Mouse (Mus musculus) layer of hippocampus, postnatal 25 days (tissue): ENCODE results near the gene Hsd11b2. TPM values are rescaled to one million over a fixed set of nuclear protein-coding genes. Genes with fewer than 3 reads are reported as not detected.

Experiments used
- DNase-seq, 2 experiments: peaks; one replicate each; pipeline ENCODE4 v3.0.0; 2022; ENCODE audit warnings: mixed read lengths in 2 of 2, low spot score in 1 of 2; ENCODE audit errors: extremely low spot score in 1 of 2
- total RNA-seq, 2 experiments: library from RNA; stranded (reverse); gene quantifications; 2 replicates each; pipeline ENCODE4 v1.2.3; 2021

Hsd11b2 gene
- total RNA-seq, 2 experiments from 2014 or later = 0.15 TPM; not detected in 1

- DNase-seq = no peak
Measured at GRCm38 (mm10) chr8:105520521-105520920, 2.0 kb downstream of the Hsd11b2 start.

DNA sequence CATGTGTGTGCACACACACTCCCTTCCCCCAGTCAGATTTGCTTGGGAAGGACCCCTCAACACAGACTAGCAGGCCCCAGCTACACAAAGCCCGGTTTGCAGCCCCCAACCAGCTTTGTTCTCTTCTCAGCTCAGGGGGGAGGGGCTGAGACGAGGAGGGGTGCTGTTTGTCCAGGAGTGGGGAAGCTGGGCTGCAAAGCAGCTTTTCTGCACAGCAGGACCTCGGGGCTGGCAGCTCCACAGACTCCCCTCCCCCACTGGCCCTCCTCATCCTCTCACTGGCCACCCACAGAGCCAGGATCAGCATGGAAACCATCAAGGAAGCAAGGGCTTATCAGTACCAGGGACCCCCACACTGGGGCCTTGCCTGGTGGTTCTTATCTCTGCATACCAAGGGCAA is 2.5 kb downstream of the Hsd11b2 start:
- no peak for DNase-seq

DNA sequence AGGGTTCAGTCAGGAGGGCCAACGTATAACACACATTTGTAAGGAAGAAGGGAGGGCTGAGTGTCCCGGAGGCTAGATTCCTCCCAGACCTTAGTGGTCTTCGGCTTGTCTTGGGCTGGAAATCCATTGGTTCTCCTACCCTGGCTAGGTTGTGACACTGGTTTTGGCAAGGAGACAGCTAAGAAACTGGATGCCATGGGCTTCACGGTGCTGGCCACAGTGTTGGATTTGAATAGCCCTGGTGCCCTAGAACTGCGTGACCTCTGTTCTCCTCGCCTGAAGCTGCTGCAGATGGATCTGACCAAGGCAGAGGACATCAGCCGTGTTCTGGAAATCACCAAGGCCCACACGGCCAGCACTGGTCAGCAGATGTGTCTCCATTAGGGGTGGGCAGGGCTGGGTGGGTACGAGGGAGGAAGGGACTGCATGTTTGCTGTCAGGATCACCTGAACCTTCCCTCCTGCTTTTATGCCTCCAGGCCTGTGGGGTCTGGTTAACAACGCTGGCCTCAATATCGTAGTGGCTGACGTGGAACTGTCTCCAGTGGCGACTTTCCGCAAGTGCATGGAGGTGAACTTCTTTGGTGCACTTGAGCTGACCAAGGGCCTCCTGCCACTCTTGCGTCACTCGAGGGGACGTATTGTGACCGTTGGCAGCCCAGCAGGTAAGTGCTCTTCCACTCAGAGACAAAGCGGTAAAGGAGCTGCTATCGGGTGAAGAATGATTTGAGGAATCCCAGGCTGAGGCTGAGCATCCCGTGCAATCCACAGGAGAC is 3.6 kb downstream of the Hsd11b2 start:
- no peak for DNase-seq

- DNase-seq = no peak
Measured at GRCm38 (mm10) chr8:105522890-105523289, 4.3 kb downstream of the Hsd11b2 start.

DNA sequence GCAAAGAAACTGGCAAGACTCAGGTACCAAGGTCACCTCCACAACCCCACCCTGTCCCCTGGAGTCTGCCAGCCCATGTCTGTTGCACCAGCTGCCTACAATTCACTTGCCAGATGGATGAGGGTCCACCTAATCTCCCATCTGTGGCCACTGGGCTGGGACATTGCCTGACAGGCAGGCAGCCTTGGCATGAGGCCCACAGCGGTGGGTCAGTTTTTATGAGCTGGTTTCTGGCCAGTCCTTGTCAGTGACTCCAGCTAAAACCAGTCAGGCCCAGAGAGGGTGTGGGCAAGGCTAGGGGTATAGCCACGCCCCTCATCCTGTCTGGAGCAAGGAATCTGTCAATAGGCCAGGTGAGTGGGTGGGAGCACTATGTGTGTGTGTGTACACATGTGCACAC is 8.6 kb downstream of the Hsd11b2 start:
- DNase-seq = no peak

GRCm38 (mm10) chr8:105528206-105528605 is 9.7 kb downstream of the Hsd11b2 start:
- no peak for DNase-seq

- DNase-seq = no peak
Measured at GRCm38 (mm10) chr8:105529271-105529670, 10.7 kb downstream of the Hsd11b2 start.

DNA sequence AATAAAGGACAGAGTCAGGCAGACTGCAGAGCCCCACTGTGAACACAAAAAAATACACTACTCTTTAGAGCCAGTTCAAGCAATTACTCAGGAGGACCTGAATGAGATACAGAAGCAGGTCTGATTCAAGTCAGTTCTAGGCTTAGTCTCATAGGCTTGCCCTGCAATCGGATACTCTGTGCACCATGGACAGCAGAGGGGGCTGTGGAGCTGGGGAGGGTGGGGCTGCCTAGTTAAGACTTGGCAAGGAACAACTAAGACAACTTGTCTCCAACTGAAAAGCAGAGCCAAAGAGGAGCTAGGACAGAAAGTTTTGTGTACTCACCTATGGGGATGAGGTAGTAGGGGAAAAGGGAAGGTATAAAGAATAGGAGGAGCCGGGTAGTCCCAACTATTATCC is 13.2 kb downstream of the Hsd11b2 start:
- DNase-seq = peak in 1 of 2 experiments; percentile 35

DNA sequence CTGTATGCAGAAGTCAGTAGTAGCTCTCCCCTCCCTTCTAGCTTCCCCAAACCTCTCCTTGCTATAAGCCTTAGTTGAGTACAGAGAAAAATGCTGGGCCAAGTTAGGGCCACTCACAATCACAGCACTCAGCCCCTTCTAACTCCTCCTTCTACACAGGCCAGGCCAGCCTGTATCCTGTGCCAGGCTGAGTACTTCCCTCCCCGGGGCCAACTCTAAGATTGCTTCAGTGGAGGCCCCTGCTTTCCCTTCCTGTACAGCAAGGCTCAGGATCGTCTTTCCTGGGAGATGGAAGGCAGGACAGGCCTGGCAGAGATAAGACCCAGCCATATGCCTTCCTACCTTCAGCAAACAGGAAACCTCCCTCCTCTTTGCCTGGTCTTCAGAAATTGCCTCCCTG is 14.9 kb downstream of the Hsd11b2 start:
- DNase-seq = no peak

DNA sequence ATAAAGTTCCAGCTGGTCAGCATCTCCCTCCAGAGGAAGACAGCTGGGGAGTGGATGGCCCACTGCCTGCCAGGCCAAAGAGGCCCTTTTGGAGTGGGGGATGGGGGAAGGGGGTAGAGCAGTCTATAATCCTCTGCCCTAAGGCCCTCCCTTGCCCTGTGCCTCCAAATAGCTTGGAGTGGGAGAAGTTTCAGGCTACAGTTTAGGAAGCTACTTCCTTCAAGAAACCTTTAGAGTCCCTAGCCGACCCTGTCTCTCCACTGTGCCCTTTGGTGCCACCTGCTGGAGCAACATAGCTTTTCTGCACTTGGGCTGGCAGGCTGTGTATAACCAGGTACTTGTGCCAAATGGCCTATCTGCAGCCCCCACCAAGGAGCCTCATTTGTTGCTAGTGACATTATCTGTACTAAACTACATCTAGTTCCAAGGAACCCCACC is 15.4 kb downstream of the Hsd11b2 start:
- peak; percentile 57 to 75 for DNase-seq

DNA sequence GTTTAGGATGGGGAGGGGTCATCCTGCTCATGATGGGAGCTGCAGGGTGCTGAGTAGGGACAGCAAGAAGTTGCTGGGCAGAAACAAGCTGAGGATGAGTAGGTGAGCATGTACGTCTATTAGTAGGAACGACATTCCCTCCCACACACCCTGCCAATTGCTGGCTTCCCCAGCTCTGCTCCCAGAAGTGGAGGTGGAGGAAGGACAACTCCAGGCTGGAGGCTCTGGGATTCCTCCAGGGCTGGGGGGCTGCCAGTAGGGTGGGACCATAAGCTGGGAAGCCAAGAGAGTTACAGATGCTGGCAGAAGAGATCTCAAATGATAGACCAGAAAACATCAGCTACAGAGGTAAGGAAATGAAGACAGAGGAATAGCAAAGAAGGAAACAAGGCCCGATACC is 18.0 kb downstream of the Hsd11b2 start:
- DNase-seq = no peak

- no peak for DNase-seq
Measured at GRCm38 (mm10) chr8:105537011-105537677, 18.6 kb downstream of the Hsd11b2 start.

DNA sequence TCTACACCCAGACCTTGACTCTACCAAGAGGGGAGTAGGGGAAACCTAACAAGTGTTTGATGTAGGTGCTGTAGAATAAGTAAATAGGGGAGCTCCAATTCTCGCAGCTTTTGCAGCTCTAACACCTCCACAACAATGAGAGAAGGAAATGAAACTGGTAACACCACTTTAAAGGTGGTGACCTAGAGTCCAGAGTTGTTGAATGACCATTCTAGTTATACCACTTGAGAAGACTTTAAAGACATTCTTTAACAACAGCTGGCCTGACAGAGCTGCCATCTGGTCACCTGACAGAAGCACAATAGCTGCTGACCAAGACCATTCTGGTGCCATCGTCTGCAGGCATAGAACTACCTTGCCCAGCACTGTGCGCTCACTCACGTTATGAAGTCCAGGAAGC is 20.4 kb downstream of the Hsd11b2 start:
- no peak for DNase-seq

DNA sequence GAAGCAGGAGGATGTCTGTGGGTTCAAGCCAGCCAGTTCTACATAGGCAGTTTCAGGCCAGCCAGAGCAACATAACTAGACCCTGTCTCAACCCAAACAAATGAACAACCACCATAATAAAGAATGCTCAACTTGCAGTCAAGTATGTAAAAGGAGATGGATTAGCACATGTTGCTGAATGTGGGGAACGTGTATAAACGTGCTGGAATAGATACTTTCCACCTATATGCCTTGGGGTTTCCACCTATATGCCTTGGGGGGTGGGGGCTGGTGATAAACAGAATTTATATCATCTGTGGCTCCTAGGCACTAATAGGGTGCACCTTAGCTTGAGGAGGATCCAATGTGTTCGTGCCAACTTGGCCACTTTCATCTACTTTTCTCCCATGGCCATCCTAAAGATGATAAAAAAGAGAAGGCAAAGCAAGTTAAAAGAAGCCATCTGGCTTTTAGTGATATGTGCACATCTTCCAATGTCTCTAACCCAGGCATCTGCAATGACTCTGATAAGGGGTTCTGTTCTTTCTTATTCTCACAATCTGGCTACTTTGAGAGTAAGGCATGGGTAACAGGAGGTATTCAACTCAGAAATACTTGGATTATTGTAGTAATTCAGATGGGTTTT is 23.6 kb downstream of the Hsd11b2 start:
- no peak for DNase-seq

DNA sequence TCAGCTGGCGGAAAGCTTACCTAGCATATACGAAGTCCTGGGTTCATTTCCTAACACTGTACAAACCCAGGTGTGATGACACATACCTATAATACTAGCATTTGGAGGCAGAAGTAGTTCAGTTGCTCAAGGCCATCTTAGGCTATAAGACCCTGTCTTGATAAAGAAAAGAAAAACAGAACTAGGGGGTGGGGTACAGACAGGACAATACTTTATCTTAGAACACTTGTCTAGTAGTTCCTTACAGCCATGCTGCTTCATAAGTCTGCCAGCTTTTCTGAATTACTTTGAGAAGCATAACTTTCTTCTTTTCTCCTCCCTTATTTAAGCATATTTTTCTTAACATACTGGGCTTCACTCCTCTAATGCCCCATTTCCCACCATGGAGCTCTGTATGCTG is 24.3 kb downstream of the Hsd11b2 start:
- no peak for DNase-seq

DNA sequence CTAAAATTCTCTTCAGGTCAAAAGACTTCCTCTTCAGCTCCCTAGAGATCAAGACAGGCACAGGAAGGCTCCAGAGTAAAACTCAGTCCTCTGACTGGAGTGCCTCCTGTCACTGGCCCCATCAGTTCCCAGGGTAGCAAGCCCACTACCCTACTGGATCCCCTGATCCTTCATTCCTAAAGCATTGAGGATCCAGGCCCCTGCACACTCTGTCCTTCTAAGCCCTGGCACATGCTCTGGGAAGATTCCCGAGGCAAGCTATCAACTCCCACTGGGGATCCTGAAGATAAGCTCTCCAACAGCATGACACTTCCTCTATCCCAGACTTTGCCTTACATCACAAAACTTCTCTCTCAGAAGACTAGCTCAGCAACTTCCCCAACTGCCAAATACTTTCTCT is 25.1 kb downstream of the Hsd11b2 start:
- DNase-seq = no peak

DNA sequence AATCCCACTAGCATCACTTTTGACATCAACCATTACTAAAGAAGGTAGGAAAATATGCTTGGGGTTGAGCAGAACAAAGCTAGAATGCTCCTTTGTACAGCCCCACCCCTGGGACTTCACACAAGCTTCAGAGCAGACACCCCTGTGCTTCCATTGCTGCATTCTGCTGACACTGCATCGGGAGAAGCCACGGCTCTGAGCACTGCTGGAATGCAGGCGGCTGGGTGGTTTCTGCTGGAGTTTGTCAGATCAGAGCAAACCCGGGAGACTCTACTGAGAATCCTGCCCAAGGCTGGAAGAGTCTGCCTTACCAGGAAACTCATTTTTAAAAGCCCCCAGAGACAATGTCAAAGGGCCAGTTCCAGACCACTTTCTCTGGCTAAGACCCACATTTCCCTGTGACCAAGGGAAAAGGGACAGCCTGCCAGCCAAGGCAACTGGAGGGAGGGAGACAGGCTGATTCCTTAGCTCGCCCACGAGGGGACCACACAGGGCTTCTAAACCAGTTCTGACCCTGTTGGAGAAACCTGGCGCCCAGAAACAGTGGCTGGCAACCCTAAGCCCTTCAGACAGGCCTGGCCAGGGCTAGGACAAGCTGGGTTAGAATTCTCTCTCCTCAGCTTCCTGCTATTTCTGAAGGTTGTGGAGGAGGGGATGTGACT is 26.1 kb downstream of the Hsd11b2 start:
- DNase-seq = no peak

DNA sequence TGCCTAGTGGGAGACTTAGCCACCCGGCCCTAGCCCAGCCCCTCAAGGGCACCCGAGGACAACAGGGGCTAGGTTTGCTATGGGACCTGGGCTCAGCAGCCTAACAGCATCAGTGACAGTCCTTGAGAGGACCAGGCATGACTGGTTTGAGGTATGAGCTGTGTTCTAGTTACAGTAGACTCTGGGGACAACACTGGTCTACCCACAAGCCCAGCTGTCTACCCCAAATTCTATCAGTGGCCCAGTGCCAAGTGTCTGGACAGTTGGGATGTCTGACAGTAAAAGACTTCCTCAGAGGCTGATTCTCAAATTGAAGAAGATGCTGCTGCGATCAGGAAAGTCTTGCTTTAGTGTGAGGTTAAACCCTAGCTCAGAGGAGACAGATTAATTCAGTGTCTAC is 26.7 kb downstream of the Hsd11b2 start:
- no peak for DNase-seq

DNA sequence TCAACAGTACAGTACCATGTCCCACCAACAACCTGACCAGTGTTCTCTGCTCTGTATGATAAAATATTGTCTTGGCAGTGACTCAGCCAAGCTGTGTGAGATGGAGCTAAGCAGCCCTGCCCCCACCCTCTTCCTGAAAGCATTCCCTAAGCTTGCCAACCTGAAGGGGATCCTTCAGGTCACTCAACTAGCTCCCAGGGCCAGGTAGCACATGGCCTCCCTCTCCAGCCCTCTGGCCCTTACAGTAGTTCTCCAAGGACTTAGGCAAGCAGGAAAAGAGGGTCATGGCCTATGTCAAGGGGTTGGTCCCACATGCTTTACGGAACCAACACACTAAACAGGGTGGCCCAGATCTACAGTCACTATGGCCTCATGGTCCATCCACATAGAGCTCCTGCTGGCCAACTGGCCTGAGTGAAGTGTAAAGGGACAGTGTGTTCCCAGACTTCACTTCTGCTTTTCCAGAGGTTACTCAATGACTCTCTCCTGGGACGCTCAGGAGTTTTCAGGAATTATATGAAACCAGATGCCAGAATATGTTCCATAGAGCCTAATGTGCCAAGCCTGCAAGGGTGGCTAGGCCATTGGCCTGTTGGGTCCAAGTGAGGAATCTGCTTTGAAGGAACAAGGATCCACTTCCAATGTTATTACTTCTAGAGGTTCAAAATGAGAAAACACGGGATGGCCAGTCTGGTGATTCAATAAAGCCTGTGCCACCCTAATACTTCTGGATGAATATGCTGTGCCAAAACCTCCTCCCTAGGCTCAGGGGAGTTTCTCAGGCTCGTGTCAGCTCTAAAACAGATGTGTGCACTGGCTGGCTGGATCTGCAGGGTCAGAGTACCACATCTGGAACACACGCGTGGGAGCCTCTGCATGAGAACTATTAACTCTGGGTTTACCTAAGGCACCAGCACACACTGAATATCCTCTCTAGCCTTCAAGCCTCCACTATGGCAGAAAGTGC is 28.1 kb downstream of the Hsd11b2 start:
- no peak for DNase-seq

DNA sequence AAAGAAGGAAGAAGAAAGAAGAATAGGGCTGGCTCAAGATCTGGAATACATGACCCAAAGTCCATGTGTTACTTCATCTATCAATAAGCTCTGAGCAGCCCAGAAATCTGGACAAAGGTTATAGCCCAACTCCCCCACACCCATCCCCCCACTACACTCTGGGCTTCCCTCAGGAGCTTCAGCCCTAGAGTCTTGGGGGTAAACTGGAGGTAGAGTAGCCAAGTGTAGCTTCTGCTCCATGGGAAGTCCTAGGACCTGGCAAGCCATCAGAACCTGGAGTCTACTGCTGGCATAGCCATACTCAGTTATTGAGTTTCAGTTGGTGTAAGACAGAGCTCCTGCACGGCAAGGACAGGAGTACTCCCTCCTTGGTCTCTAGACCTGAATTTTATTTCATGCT is 31.0 kb downstream of the Hsd11b2 start:
- DNase-seq = no peak
